Mouse (Mus musculus) stomach, embryonic 16.5 days (tissue): ENCODE data around the gene Hmga2. TPM values are rescaled to one million over a fixed set of nuclear protein-coding genes. Genes with fewer than 3 reads are reported as not detected.

Experiments
- ATAC-seq: fragments of 200-750 bp; cut with Nextera tagmentation; 2 replicates; pipeline ENCODE4 v1.8.0; 2017; ENCODE audit warnings: moderate number of reproducible peaks, moderate TSS enrichment; ENCODE audit not compliant: insufficient read depth, low FRiP score
- H3K27ac ChIP-seq: fragments of 300-500 bp; sonication (generic); 2 replicates; pipeline ENCODE4 v1.5.1; 2014; ENCODE audit warnings: low read length
- H3K27me3 ChIP-seq: fragments of 300-500 bp; sonication (generic); 2 replicates; pipeline ENCODE4 v1.6.1; 2014; ENCODE audit warnings: low read length, control low read depth, mixed read lengths; ENCODE audit not compliant: control insufficient read depth, insufficient read depth
- H3K36me3 ChIP-seq: fragments of 300-500 bp; sonication (generic); 2 replicates; pipeline ENCODE4 v1.6.1; 2014; ENCODE audit warnings: low read length; ENCODE audit not compliant: control insufficient read depth, insufficient read depth
- H3K4me1 ChIP-seq: fragments of 300-500 bp; sonication (generic); 2 replicates; pipeline ENCODE4 v1.6.1; 2014; ENCODE audit warnings: low read length, control low read depth, mixed read lengths; ENCODE audit not compliant: control insufficient read depth, insufficient read depth
- H3K4me2 ChIP-seq: fragments of 300-500 bp; sonication (generic); 2 replicates; pipeline ENCODE4 v1.6.1; 2014; ENCODE audit warnings: low read depth, low read length, mixed read lengths
- H3K4me3 ChIP-seq: fragments of 300-500 bp; sonication (generic); replicated peaks from 2 replicates; pipeline ENCODE4 v1.5.1; 2014; ENCODE audit warnings: mild to moderate bottlenecking, low read length
- H3K9ac ChIP-seq: fragments of 300-500 bp; sonication (generic); 2 replicates; pipeline ENCODE4 v1.6.1; 2014; ENCODE audit warnings: low read length
- H3K9me3 ChIP-seq: fragments of 300-500 bp; sonication (generic); replicated peaks from 2 replicates; pipeline ENCODE4 v1.6.1; 2016; ENCODE audit warnings: low read length, control low read depth; ENCODE audit not compliant: control insufficient read depth
- WGBS: fragments of 180-500 bp; shearing (Covaris S2); extraction: QIAGEN DNeasy Blood & Tissue Kit; methylation state at CpG from one replicate; pipeline ENCODE4 v1.1.7; 2014; 5-methylcytosine and 5-hydroxymethylcytosine counted together
- polyA plus RNA-seq: library from polyadenylated mRNA; unstranded; fragments of >200 nt; fragmentation: Nextera tagmentation; extraction: Ambion mirVana; gene quantifications from 2 replicates; pipeline ENCODE4 v1.2.1, GENCODE M21; 2015

Gene Hmga2
- polyA plus RNA-seq, 1 experiment from 2014 or later = 17.7 TPM

DNA sequence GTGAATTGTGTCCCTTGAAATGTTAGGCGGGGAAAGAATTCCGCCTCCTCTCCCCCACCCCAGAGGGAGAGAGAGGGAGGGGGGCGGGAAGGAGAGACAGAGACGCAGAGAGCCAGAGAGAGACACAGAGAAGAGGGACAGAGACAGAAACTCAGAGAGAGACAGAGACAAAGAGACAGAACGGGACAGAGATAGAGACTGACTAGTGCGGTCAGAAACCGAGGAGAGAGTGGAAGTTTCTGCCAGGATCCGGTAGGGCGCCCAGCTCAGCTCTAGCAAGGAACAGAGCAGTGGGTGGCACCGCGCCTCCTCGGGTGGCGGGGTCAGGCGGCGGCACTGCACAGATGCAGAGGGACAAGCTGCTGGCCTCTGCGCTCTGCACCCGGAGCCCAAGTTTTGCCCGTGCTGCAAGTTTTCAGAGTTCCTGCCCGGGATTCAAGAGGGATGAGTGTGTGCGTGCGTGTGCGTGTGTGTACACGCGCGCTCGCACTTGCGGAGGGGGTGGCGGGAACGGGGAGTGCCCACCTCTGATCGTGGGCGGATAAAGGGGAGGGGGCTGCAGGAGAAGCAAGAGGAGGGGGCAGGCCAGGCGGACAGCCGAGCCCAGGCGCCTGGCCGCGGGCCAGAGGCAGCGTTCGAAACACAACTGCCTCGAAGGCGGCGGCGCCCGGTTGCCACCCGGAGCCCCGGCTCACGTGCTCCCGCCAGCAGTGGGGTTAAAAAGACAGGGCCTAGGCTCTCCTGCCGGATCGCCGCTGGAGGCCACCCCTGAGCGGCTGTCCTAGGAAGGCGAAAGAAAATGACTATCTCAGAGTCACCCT, 457 bp upstream of the Hmga2 start:
- Histone ChIP-seq H3K27ac (peak overlapping the region; percentile 96), H3K4me1 (peaks cover 13% of the 10 kb centered on the region), H3K9ac (peak overlapping the region; percentile 96), H3K27me3 (no peaks in the 10 kb centered on the region), H3K4me3 (peak overlapping the region; percentile 89), H3K9me3 (no peaks in the 10 kb centered on the region), H3K36me3 (no peaks in the 10 kb centered on the region), H3K4me2 (peak overlapping the region; percentile 98)
- WGBS = under 1% methylated on average over 52 of the region's 52 CpGs
- peak; percentile 79 for ATAC-seq

GRCm38 (mm10) chr10:120475041-120475541, 1.2 kb downstream of the Hmga2 start:
- H3K27me3 ChIP-seq = no peaks in the 10 kb centered on the region
- under 1% methylated on average over 44 of the region's 45 CpGs for WGBS
- peak overlapping the region; percentile 98 for H3K4me2 ChIP-seq
- no peaks in the 10 kb centered on the region for H3K9me3 ChIP-seq
- peak overlapping the region; percentile 96 for H3K9ac ChIP-seq
- peak overlapping the region; percentile 96 for H3K27ac ChIP-seq
- H3K36me3 ChIP-seq = no peaks in the 10 kb centered on the region
- peak overlapping the region; percentile 89 for H3K4me3 ChIP-seq
- no peak for ATAC-seq
- H3K4me1 ChIP-seq = peaks cover 13% of the 10 kb centered on the region

GRCm38 (mm10) chr10:120474301-120474700, 2.0 kb downstream of the Hmga2 start:
- Histone ChIP-seq H3K27ac (peak overlapping the region; percentile 96), H3K9me3 (no peaks in the 10 kb centered on the region), H3K9ac (peak overlapping the region; percentile 96), H3K4me1 (peaks cover 13% of the 10 kb centered on the region), H3K4me2 (peak overlapping the region; percentile 98), H3K27me3 (no peaks in the 10 kb centered on the region), H3K4me3 (peak overlapping the region; percentile 89), H3K36me3 (no peaks in the 10 kb centered on the region)
- ATAC-seq = no peak
- under 1% methylated on average over 20 of the region's 20 CpGs for WGBS

DNA sequence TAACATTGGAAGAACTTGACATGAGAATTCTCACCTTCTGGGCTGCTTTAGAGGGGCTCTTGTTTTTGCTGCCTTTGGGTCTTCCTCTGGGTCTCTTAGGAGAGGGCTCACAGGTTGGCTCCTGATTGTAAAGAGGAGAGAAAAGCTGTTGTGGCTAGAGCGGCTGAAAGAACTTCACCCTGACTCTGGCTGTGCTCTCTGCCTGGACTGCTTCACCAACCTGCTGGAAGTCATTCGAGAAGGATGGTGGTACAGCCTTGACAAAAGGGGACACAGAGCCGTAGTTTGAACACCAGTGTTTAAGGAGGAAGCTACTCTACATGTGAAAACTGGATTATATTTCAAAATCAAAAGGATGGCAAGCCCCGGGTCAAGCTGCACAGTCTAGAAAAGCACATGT, 3.1 kb downstream of the Hmga2 start:
- H3K36me3 ChIP-seq = 0 out of 2 replicates have a peak, but pooled peaks cover 4% of the 10 kb centered on the region
- WGBS = 19% methylated on average over 4 of the region's 4 CpGs
- H3K27ac ChIP-seq = peak overlapping the region; percentile 57; the same call in 1 of the 2 replicates
- ATAC-seq = no peak
- no peaks in the 10 kb centered on the region for H3K27me3 ChIP-seq
- peak overlapping the region; percentile 89 for H3K4me3 ChIP-seq
- peak overlapping the region; percentile 54 for H3K9ac ChIP-seq
- peaks cover 13% of the 10 kb centered on the region for H3K4me1 ChIP-seq
- H3K4me2 ChIP-seq = peak overlapping the region; percentile 98
- no peaks in the 10 kb centered on the region for H3K9me3 ChIP-seq

DNA sequence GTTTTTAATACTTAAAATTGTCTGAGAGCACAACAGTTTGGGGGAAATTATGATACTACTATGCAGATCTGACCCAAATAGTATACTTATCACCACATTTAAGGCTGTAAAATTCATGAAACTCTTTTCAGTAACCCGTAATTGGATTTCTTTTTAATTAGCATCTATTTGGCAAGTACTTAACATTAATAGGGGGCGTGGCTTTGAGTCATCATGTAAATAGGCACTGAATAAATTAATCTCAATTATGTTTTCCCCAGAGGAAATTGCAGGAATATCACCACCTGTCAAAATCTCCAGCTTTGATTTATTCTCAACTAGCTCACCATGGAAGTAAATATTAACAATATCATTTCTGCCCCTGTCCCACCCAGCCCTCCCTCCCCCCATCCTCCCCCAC, 3.7 kb downstream of the Hmga2 start:
- Histone ChIP-seq H3K4me2 (peak overlapping the region; percentile 98), H3K4me1 (peaks cover 8% of the 10 kb centered on the region), H3K9me3 (no peaks in the 10 kb centered on the region), H3K27me3 (no peaks in the 10 kb centered on the region), H3K9ac (no peak overlapping the region), H3K36me3 (0 out of 2 replicates have a peak, but pooled peaks cover 4% of the 10 kb centered on the region), H3K27ac (no peak overlapping the region), H3K4me3 (no peak overlapping the region)
- no peak for ATAC-seq
- 52% methylated on average over 2 of the region's 2 CpGs for WGBS

- Histone ChIP-seq H3K27ac (no peak overlapping the region), H3K4me3 (no peak overlapping the region), H3K36me3 (0 out of 2 replicates have a peak, but pooled peaks cover 4% of the 10 kb centered on the region), H3K9ac (no peak overlapping the region), H3K27me3 (no peaks in the 10 kb centered on the region), H3K4me1 (peaks cover 11% of the 10 kb centered on the region), H3K9me3 (no peaks in the 10 kb centered on the region), H3K4me2 (no peak overlapping the region)
- ATAC-seq = no peak
- 62% methylated on average over 5 of the region's 5 CpGs for WGBS
Observed at GRCm38 (mm10) chr10:120465121-120465520, 11.1 kb downstream of the Hmga2 start.

DNA sequence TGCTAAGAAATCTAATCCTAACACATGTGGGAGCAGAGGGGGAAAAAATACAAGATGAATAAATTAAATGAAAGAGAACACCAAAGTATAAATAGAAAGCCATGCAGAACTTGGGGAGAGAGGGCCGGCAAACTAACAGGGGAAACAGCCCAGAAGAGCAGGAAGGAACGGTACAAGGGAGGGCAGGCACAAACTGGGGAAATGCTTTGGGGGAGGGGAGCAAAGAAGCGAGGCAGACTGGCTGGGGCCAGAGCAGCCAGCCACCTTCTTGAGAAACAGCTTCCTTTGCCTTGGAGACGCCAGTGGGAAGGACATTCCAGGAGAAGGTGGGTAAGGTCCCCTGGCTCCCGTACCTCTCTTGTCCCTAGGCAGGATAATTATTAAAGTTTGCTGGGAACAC, 14.5 kb downstream of the Hmga2 start:
- Histone ChIP-seq H3K9me3 (no peaks in the 10 kb centered on the region), H3K4me2 (no peak overlapping the region), H3K27me3 (no peaks in the 10 kb centered on the region), H3K36me3 (no peaks in the 10 kb centered on the region), H3K4me3 (no peak overlapping the region), H3K27ac (peak overlapping the region; percentile 43), H3K9ac (no peak overlapping the region), H3K4me1 (peaks cover 11% of the 10 kb centered on the region)
- WGBS = 16% methylated on average over 5 of the region's 5 CpGs
- ATAC-seq = peak; percentile 58; the same call in 1 of the 2 replicates

DNA sequence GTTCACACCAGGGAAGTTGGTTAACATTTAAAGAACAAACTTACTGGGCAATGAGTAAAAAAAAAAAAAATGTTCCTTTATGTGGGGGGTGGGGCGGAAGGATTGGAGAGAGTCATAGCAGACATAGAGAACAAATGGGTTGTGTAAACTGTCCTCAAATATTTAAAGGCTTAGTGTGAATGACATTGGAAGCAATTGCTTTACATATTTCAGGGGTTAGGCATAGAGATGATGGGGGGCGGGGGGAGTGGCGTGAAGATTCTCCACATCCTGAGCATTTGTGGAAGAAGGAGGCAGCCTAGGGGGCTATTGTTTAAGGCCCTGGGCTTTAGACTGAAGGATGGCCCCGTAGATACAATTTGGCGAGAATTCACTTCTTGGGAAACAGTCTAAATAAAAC, 15.0 kb downstream of the Hmga2 start:
- no peak for ATAC-seq
- no peaks in the 10 kb centered on the region for H3K9me3 ChIP-seq
- no peaks in the 10 kb centered on the region for H3K27me3 ChIP-seq
- no peak overlapping the region for H3K4me3 ChIP-seq
- 64% methylated on average over 5 of the region's 5 CpGs for WGBS
- no peak overlapping the region for H3K9ac ChIP-seq
- peaks cover 11% of the 10 kb centered on the region for H3K4me1 ChIP-seq
- no peaks in the 10 kb centered on the region for H3K36me3 ChIP-seq
- H3K27ac ChIP-seq = peak overlapping the region; percentile 43; the same call in 1 of the 2 replicates
- no peak overlapping the region for H3K4me2 ChIP-seq

GRCm38 (mm10) chr10:120458866-120459265, 17.4 kb downstream of the Hmga2 start:
- Histone ChIP-seq H3K9ac (no peak overlapping the region), H3K27me3 (no peaks in the 10 kb centered on the region), H3K4me2 (no peak overlapping the region), H3K9me3 (no peaks in the 10 kb centered on the region), H3K4me1 (peaks cover 11% of the 10 kb centered on the region), H3K4me3 (no peak overlapping the region), H3K36me3 (no peaks in the 10 kb centered on the region), H3K27ac (0 out of 2 replicates have a peak overlapping the region, but pooled peaks have one; percentile 24)
- 85% methylated on average over 8 of the region's 8 CpGs for WGBS
- ATAC-seq = no peak
